Mouse (Mus musculus) gastrocnemius, postnatal 36 days (tissue): ENCODE data around the gene Gemin4. TPM values are rescaled to one million over a fixed set of nuclear protein-coding genes. Genes with fewer than 3 reads are reported as not detected.

Experiments
- DNase-seq, 2 experiments: peaks; one replicate each; pipeline ENCODE4 v3.0.0; 2022
- intact Hi-C: fragments of 180-260 bp; cut with DNase I; formaldehyde crosslinking; loops from one replicate; pipeline ENCODE4 v1.15.1; 2025
- total RNA-seq, 2 experiments: library from RNA; stranded (reverse); gene quantifications; 2 replicates each; pipeline ENCODE4 v1.2.3; 2021

Gene Gemin4
- total RNA-seq, 2 experiments from 2014 or later = 1.6 to 4.0 TPM

DNA sequence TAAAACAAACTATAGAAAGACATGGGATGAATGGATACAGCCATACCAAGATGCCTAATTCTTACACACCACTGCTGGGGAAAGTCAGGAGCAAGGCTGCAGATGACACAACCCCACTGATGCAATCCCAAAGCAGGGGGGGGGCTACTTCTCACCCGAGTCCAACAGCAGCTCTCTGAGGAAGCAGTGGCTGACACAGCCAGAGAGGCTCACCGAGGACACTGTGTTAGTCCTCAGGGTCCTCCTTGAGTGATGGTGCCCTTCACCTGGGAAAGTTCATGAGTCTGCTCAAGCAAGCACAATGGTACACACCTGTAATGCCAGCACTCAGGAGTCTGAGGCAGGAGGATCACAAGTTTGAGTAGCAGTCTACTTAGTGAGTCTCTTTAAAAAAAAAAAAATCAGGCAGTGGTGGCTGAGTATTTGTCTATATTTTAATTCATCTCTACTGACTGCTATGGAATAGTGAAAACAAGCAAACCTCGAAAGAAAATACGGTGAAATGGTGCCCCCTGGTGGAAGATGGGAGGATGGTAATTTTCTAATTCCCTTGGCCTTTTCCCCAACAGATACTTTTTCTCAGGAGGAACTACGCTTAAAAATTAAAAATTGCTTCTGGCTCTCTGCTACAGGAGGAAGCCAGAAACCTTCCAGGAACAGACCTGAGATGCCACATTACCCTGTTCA lies 50.2 kb downstream of the Gemin4 start:
- intact Hi-C loops = loop anchor here (2.0 to 5.0 kb wide), 3 partner anchors 82 to 385 kb away; partner anchors contain the start of gene Rflnb
- peak in 1 of 2 experiments; percentile 52 for DNase-seq

DNA sequence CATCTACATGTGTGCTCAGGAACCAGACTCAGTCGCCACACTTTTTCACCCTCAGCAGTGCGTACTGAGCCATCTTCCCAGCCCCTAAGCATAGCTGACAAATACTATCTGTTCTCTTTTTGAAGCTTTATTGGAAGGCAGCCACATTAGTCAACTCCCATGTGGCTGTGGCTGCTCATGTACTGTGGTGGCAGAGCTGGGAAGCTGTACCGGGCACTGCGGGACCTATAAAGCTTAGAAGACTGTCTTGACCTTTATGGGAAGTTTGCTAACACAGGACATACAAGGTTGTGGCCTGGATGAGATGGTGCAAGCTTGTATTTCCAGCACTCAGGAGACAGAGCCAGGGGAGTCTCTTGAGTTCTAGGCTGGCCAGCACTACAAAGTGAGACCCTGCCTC lies 50.8 kb downstream of the Gemin4 start:
- intact Hi-C loops = loop anchor here (2.0 to 5.0 kb wide), 3 partner anchors 82 to 384 kb away; partner anchors contain the start of gene Rflnb
- DNase-seq = no peak

Other genes starting within 250 kb of the Gemin4 start
- gene 1700016K19Rik, start 217.8 kb downstream of the Gemin4 start, total RNA-seq = not detected
- gene Rflnb, start 189.9 kb downstream of the Gemin4 start, total RNA-seq = 10 to 100 TPM; 16.2 to 23.1 TPM
- gene Vps53, start 38.0 kb downstream of the Gemin4 start, total RNA-seq = 10 to 100 TPM; 20.2 TPM
- gene Fam57a, start 38.0 kb downstream of the Gemin4 start, total RNA-seq = 1 to 10 TPM; 1.8 TPM
- gene Dbil5, start 56 bp downstream of the Gemin4 start, total RNA-seq = not detected
- 10 to 100 TPM; 11.0 to 13.9 TPM for gene Mrm3, start 26.1 kb upstream of the Gemin4 start, total RNA-seq
- 10 to 100 TPM; 16.6 to 17.2 TPM for gene Glod4, start 26.1 kb upstream of the Gemin4 start, total RNA-seq
- gene Nxn, start 181.5 kb upstream of the Gemin4 start, total RNA-seq = 10 to 100 TPM; 26.3 to 37.3 TPM
- gene Timm22, start 189.3 kb upstream of the Gemin4 start, total RNA-seq = 10 to 100 TPM; 34.3 to 36.2 TPM